8 mouse cellular contexts compared by ENCODE assay signal in genomic region chr17:24934926-24935325, GRCm38 (mm10). TPM values are rescaled to one million over a fixed set of nuclear protein-coding genes. Genes with fewer than 3 reads are reported as not detected.
DNase-seq lines count a peak whose midpoint lies in the region; ATAC-seq and TF ChIP-seq lines count a peak whose summit lies in the region.

No protein-coding gene starts in this region.

- peak overlapping the region; percentile 62; the same call in 1 of the 2 replicates for H3K9ac ChIP-seq in heart, postnatal 0 days (replicated peaks; ENCODE audit: low read depth, low read length)
- peak overlapping the region; percentile 86 for H3K9ac ChIP-seq in hindbrain, embryonic 12.5 days
- H3K9ac ChIP-seq in midbrain, embryonic 12.5 days (replicated peaks), result peak overlapping the region; percentile 90

- H3K36me3 ChIP-seq in heart, postnatal 0 days (replicated peaks; ENCODE audit: control insufficient read depth, insufficient read depth, low read length), result no peaks in the 10 kb centered on the region
- peaks cover 8% of the 10 kb centered on the region; the same call in 1 of the 2 replicates for H3K36me3 ChIP-seq in hindbrain, embryonic 12.5 days
- peaks cover 14% of the 10 kb centered on the region for H3K36me3 ChIP-seq in midbrain, embryonic 12.5 days

- no peaks in the 10 kb centered on the region for H3K27me3 ChIP-seq in heart, postnatal 0 days (ENCODE audit: control insufficient read depth, insufficient read depth, low read length)
- H3K27me3 ChIP-seq in hindbrain, embryonic 12.5 days, result no peaks in the 10 kb centered on the region
- H3K27me3 ChIP-seq in midbrain, embryonic 12.5 days, result no peaks in the 10 kb centered on the region

- H3K9me3 ChIP-seq in heart, postnatal 0 days (replicated peaks; ENCODE audit: control insufficient read depth, low read length), result no peaks in the 10 kb centered on the region
- no peaks in the 10 kb centered on the region for H3K9me3 ChIP-seq in hindbrain, embryonic 12.5 days (replicated peaks)
- H3K9me3 ChIP-seq in midbrain, embryonic 12.5 days, result no peaks in the 10 kb centered on the region

- peaks cover 18% of the 10 kb centered on the region for H3K4me1 ChIP-seq in heart, postnatal 0 days (ENCODE audit: control insufficient read depth, insufficient read depth)
- H3K4me1 ChIP-seq in bone marrow macrophage, adult 2 months (ENCODE audit: control insufficient read depth, insufficient read depth, low read length), result peaks cover 16% of the 10 kb centered on the region
- H3K4me1 ChIP-seq in hindbrain, embryonic 12.5 days, result peaks cover 24% of the 10 kb centered on the region
- H3K4me1 ChIP-seq in midbrain, embryonic 12.5 days, result peaks cover 25% of the 10 kb centered on the region

- TF ChIP-seq POLR2A in bone marrow macrophage, adult 2 months (IDR thresholded peaks at IDR 0.05; ENCODE audit: borderline replicate concordance, low read depth, low read length), result no peak

- intact Hi-C loops in heart, postnatal 14 days (cut with DNase I), result loop anchor here (10.0 kb wide), 1 partner anchor 340 kb away; the partner anchor contains the start of gene Ube2i
- intact Hi-C loops in gastrocnemius, postnatal 36 days (cut with DNase I), result loop anchor here (5.0 kb wide), 1 partner anchor 77 kb away; no protein-coding TSS in a partner anchor

- DNase-seq in heart, postnatal 0 days (ENCODE audit: low spot score), result no peak
- no peak for DNase-seq in heart, postnatal 14 days
- DNase-seq in spleen, adult 12 weeks (ENCODE audit: low spot score), result no peak
- no peak for DNase-seq in lung, postnatal 4 days
- no peak for DNase-seq in gastrocnemius, postnatal 36 days

- no peak for TF ChIP-seq CTCF in heart, postnatal 0 days (IDR thresholded peaks at IDR 0.05; ENCODE audit: low read depth)
- TF ChIP-seq CTCF in bone marrow macrophage, adult 2 months (IDR thresholded peaks at IDR 0.05; ENCODE audit: low read depth, low read length), result no peak

- no peak for ATAC-seq in heart, postnatal 0 days (ENCODE audit: insufficient read depth, low read depth)
- no peak for ATAC-seq in hindbrain, embryonic 12.5 days (ENCODE audit: low FRiP score)
- ATAC-seq in midbrain, embryonic 12.5 days (ENCODE audit: low FRiP score, low read depth), result no peak

- no peak overlapping the region for H3K27ac ChIP-seq in heart, postnatal 0 days (ENCODE audit: low read depth)
- no peak overlapping the region for H3K27ac ChIP-seq in bone marrow macrophage, adult 2 months (ENCODE audit: insufficient read depth, low read depth, low read length)
- no peak overlapping the region for H3K27ac ChIP-seq in hindbrain, embryonic 12.5 days
- no peak overlapping the region for H3K27ac ChIP-seq in midbrain, embryonic 12.5 days (replicated peaks)

- no peak overlapping the region; the same call in 1 of the 2 replicates for H3K4me3 ChIP-seq in heart, postnatal 0 days (ENCODE audit: low read depth, low read length)
- peak overlapping the region; percentile 96; the same call in 1 of the 2 replicates for H3K4me3 ChIP-seq in bone marrow macrophage, adult 2 months (ENCODE audit: insufficient read depth, low read length)
- H3K4me3 ChIP-seq in hindbrain, embryonic 12.5 days, result peak overlapping the region; percentile 79
- H3K4me3 ChIP-seq in midbrain, embryonic 12.5 days, result peak overlapping the region; percentile 83

- peak overlapping the region; percentile 79 for H3K4me2 ChIP-seq in heart, postnatal 0 days (ENCODE audit: low read depth, low read length)
- H3K4me2 ChIP-seq in hindbrain, embryonic 12.5 days (replicated peaks), result peak overlapping the region; percentile 78
- peak overlapping the region; percentile 74 for H3K4me2 ChIP-seq in midbrain, embryonic 12.5 days (replicated peaks)

- no peak for TF ChIP-seq EP300 in heart, postnatal 0 days (IDR thresholded peaks at IDR 0.05; ENCODE audit: low read depth)

- WGBS in heart, postnatal 0 days, result 33% methylated on average over 4 of the region's 4 CpGs
- 87% methylated on average over 4 of the region's 4 CpGs for WGBS in hindbrain, embryonic 12.5 days
- 91% methylated on average over 4 of the region's 4 CpGs for WGBS in midbrain, embryonic 12.5 days

RNA-seq across cellular contexts. Expression of gene Mapk8ip3, which starts 1.9 kb away (rescaled TPM):
- total RNA-seq in heart, postnatal 0 days (2014; rRNA removed; ENCODE audit: low replicate concordance), result 57.8 and 65.1 TPM in 2 replicates
- polyA plus RNA-seq in heart, postnatal 0 days (2015; fragmentation: Nextera tagmentation; extraction: Ambion mirVana), result 13.1 and 13.3 TPM in 2 replicates
- total RNA-seq in heart, postnatal 14 days (2021), result 10 to 100 TPM; 66.2 to 70.4 TPM
- 56.7 and 64.0 TPM in 2 replicates for polyA plus RNA-seq in bone marrow macrophage, adult 2 months (2012; ENCODE audit: insufficient read depth, insufficient read length, missing spikeins)
- 84.7 and 86.0 TPM in 2 replicates for polyA plus RNA-seq in hindbrain, embryonic 12.5 days (2016; fragmentation: Nextera tagmentation; extraction: Ambion mirVana)
- 78.7 and 80.0 TPM in 2 replicates for polyA plus RNA-seq in midbrain, embryonic 12.5 days (2016; fragmentation: Nextera tagmentation; extraction: Ambion mirVana)
- 10 to 100 TPM; 16.2 to 24.4 TPM for total RNA-seq in gastrocnemius, postnatal 36 days (2021)

RNA-seq across cellular contexts. Expression of gene Jpt2, which starts 25.6 kb away (rescaled TPM):
- total RNA-seq in heart, postnatal 0 days (2014; rRNA removed; ENCODE audit: low replicate concordance), result 22.4 and 46.5 TPM in 2 replicates
- 21.2 and 24.4 TPM in 2 replicates for polyA plus RNA-seq in heart, postnatal 0 days (2015; fragmentation: Nextera tagmentation; extraction: Ambion mirVana)
- 10 to 100 TPM in 1 of 2 experiments, 1 to 10 TPM in 1; 7.5 to 11.1 TPM for total RNA-seq in heart, postnatal 14 days (2021)
- polyA plus RNA-seq in bone marrow macrophage, adult 2 months (2012; ENCODE audit: insufficient read depth, insufficient read length, missing spikeins), result 35.7 and 42.4 TPM in 2 replicates
- 210 and 212 TPM in 2 replicates for polyA plus RNA-seq in hindbrain, embryonic 12.5 days (2016; fragmentation: Nextera tagmentation; extraction: Ambion mirVana)
- 279 and 292 TPM in 2 replicates for polyA plus RNA-seq in midbrain, embryonic 12.5 days (2016; fragmentation: Nextera tagmentation; extraction: Ambion mirVana)
- total RNA-seq in gastrocnemius, postnatal 36 days (2021), result 1 to 10 TPM; 6.2 to 6.8 TPM

RNA-seq across cellular contexts. Expression of gene Nme3, which starts 38.6 kb away (rescaled TPM):
- 58.4 and 60.4 TPM in 2 replicates for total RNA-seq in heart, postnatal 0 days (2014; rRNA removed; ENCODE audit: low replicate concordance)
- 40.8 and 41.1 TPM in 2 replicates for polyA plus RNA-seq in heart, postnatal 0 days (2015; fragmentation: Nextera tagmentation; extraction: Ambion mirVana)
- total RNA-seq in heart, postnatal 14 days (2021), result 10 to 100 TPM; 41.5 to 43.7 TPM
- polyA plus RNA-seq in bone marrow macrophage, adult 2 months (2012; ENCODE audit: insufficient read depth, insufficient read length, missing spikeins), result 37.2 and 38.5 TPM in 2 replicates
- polyA plus RNA-seq in hindbrain, embryonic 12.5 days (2016; fragmentation: Nextera tagmentation; extraction: Ambion mirVana), result 49.8 and 50.4 TPM in 2 replicates
- 43.2 and 54.2 TPM in 2 replicates for polyA plus RNA-seq in midbrain, embryonic 12.5 days (2016; fragmentation: Nextera tagmentation; extraction: Ambion mirVana)
- 10 to 100 TPM; 10.3 to 11.7 TPM for total RNA-seq in gastrocnemius, postnatal 36 days (2021)

RNA-seq across cellular contexts. Expression of gene Mrps34, which starts 40.0 kb away (rescaled TPM):
- 64.0 and 76.7 TPM in 2 replicates for total RNA-seq in heart, postnatal 0 days (2014; rRNA removed; ENCODE audit: low replicate concordance)
- 135 and 147 TPM in 2 replicates for polyA plus RNA-seq in heart, postnatal 0 days (2015; fragmentation: Nextera tagmentation; extraction: Ambion mirVana)
- 100 to 1,000 TPM; 108 to 115 TPM for total RNA-seq in heart, postnatal 14 days (2021)
- 25.6 and 34.9 TPM in 2 replicates for polyA plus RNA-seq in bone marrow macrophage, adult 2 months (2012; ENCODE audit: insufficient read depth, insufficient read length, missing spikeins)
- 85.1 and 86.7 TPM in 2 replicates for polyA plus RNA-seq in hindbrain, embryonic 12.5 days (2016; fragmentation: Nextera tagmentation; extraction: Ambion mirVana)
- 88.0 and 89.8 TPM in 2 replicates for polyA plus RNA-seq in midbrain, embryonic 12.5 days (2016; fragmentation: Nextera tagmentation; extraction: Ambion mirVana)
- 10 to 100 TPM; 84.6 to 90.2 TPM for total RNA-seq in gastrocnemius, postnatal 36 days (2021)

RNA-seq across cellular contexts. Expression of gene Eme2, which starts 40.0 kb away (rescaled TPM):
- 23.6 and 28.2 TPM in 2 replicates for total RNA-seq in heart, postnatal 0 days (2014; rRNA removed; ENCODE audit: low replicate concordance)
- 14.8 and 15.5 TPM in 2 replicates for polyA plus RNA-seq in heart, postnatal 0 days (2015; fragmentation: Nextera tagmentation; extraction: Ambion mirVana)
- 10 to 100 TPM; 17.5 to 17.9 TPM for total RNA-seq in heart, postnatal 14 days (2021)
- polyA plus RNA-seq in bone marrow macrophage, adult 2 months (2012; ENCODE audit: insufficient read depth, insufficient read length, missing spikeins), result 5.9 and 7.1 TPM in 2 replicates
- 39.3 and 45.5 TPM in 2 replicates for polyA plus RNA-seq in hindbrain, embryonic 12.5 days (2016; fragmentation: Nextera tagmentation; extraction: Ambion mirVana)
- 42.6 and 43.6 TPM in 2 replicates for polyA plus RNA-seq in midbrain, embryonic 12.5 days (2016; fragmentation: Nextera tagmentation; extraction: Ambion mirVana)
- total RNA-seq in gastrocnemius, postnatal 36 days (2021), result 10 to 100 TPM in 1 of 2 experiments, 1 to 10 TPM in 1; 9.3 to 10.2 TPM
